Mouse (Mus musculus) stomach, postnatal 0 days (tissue): ENCODE data around the gene Zfp866.

ENCODE experiments used
- CTCF ChIP-seq: IDR thresholded peaks from 2 replicates; pipeline ENCODE4 v1.5.1; 2016; ENCODE audit warnings: antibody characterized with exemption, low read depth, mild to moderate bottlenecking, moderate library complexity
- EP300 ChIP-seq: optimal IDR thresholded peaks from 2 replicates; pipeline ENCODE3; 2016; ENCODE audit warnings: antibody characterized with exemption

- TF ChIP-seq CTCF (no peak), EP300 (no peak)
Measured at GRCm38 (mm10) chr8:69805491-69805890, 14.5 kb upstream of the Zfp866 start.
